Mouse (Mus musculus) MEL-GATA-1-ER (cell line): ENCODE measurements around the gene Cacna1e.

Experiments used
- DNase-seq: peaks from one replicate; pipeline ENCODE4 v3.0.0-alpha.2; 2012; ENCODE audit warnings: low read depth; ENCODE audit errors: extremely low read depth

The Cacna1e gene

DNA sequence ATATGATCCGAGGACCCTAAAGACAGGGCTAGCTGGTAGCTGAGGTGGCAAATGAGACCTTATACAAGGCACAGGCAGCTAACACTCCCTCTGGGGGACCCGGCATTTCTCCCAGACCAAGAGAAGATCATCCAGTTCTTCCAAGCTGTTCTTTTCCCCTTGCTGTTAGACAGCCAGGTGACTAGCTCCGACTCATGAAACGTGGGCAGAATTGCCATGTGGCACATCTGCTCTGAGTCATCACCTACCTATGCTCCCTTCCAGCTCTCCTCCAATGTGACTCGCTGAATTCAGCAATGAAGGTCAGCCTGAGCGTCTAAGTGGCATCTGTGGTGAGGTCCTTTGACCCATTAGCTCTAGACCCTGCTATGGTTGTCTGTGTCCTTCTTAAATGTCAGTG, 355.5 kb downstream of the Cacna1e start:
- DNase-seq, result no peak

DNA sequence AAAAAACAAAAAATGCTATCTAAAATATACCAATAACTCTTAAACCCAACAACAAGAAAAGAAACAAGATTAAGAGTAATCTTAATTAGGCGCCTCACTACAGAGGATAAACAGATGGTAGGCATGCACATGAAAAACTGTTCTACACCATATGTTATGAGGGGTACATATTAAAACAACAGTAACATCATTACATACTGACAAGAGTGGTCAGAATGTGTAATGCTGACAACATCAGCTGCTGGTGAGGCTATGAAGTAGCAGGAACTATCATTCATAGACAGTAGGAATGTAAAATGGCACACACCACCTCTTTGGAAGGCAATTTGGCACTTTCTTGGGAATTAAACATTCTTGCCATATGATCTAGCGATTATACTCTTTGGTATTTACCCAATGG, 363.6 kb downstream of the Cacna1e start:
- DNase-seq, result no peak

DNA sequence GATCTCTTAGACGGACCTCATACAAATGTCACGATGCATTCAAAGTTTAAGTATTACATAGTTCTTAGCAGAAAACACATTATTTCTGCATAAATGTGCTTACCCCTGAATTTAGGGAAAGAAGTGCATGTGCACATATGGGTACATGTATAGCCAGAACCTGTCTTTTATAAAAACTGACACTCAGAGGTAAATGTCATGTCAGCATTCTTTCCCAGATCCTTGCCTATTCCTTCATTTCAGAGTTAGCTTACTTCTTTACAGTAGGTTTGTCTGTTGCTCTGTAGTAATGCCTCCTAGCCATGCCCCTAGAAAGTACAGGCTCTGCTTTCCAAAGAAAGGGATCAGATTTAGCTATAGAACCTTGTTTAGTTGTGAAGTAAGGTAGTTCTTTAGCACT, 369.0 kb downstream of the Cacna1e start:
- no peak for DNase-seq

DNA sequence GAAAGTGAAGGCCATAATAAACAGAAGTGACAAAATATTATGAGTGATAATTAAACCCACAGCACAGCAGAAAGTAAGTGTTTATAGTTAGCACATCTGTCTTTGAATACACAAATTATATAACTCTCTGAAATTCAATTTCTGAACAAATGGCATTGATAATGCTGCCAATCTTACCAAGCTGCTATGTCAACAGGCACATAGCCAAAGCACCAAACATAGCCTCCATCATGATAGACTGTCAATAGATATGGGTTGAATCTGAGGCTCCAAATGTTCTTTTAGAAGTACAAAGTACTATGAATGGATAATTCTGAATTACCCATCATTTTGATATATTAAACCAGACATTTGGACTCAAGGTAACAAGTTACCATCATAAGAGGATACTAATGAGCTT, 372.6 kb downstream of the Cacna1e start:
- DNase-seq, result no peak

DNA sequence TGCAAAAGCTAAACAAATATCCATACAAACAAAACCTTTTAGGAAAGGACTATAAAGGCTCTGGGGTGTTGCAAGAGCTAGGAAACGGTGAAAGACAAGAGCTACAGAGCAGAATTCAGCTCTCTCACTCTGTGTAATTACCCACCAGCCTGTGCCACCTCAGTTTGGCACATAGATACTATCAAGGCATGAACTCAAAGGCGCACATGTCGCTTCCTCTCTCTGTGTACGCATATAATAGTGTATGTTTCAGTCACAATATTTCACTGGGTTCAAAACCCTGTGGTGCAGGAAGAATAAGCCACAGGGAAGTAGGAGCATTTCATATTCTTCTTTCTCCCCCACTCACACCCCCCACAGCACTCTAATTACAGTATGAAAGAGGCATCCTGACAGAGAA, 380.3 kb downstream of the Cacna1e start:
- no peak for DNase-seq

DNA sequence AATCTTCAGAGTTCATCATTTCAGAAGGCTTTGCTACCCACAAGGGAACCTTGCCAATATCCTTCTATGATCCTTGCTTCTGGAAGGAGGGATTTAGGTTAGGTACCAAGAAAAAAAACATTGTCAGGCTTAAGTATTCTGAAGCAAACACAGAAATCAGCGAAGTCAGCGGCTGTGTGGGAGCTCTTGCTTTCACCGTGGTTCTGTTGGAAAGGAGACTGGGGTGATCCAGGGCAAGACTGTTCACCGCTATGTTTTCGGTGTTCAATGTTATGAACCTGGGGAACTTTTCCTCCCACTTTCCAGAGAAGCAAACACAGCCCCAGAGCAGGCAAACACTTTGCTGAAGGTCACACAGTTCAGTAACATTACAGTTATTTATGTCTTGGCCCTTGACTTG, 383.4 kb downstream of the Cacna1e start:
- DNase-seq, result no peak

DNA sequence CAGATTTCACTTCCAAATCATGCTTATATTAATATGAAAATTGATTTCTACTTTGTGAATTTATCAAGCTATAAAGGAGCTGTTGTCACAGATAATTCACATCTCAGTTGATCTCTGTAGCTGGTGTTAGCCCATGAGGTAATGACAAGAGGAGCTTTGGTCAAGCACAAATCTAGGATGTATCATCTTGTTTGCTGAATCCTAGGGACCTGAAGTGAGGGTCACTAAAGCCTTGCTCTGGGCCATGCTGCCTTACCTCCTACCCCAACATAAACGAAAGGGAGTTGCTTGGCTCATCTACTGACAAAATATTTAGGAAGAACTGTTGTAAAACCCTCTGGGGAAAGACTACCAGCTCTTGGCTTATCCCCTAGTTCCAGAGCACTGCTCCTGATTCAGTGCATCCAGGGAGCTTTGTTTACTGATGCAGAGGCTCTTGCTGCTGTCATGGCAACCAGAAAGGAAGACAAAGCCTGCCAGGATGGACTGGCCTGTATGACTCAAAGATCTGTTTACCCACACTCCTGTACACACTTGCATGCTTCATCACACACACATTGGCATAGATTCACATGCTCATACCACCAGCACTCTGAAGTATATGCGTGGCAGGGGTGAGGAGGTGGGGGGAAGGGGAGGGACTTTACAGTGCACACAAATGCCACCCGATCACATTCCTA, 384.0 kb downstream of the Cacna1e start:
- no peak for DNase-seq

DNA sequence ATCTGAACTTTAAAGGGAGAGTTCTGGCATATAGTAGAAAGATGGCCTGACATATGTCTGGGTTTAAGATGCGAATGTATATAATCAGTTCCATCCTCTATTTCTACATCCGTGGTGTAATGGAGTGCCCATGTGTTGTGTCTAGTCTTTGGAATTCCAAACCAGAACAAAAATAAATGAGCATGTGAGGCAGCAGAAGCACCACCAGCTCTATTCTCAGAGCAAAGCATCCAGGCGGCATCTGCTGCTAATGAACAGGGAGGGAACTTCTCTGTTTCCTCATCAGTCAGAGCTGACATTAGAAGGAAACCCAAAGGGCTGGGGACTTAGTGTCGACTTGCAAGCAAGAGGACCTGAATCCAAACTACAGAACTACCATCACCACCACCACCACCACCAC, 385.5 kb downstream of the Cacna1e start:
- no peak for DNase-seq

DNA sequence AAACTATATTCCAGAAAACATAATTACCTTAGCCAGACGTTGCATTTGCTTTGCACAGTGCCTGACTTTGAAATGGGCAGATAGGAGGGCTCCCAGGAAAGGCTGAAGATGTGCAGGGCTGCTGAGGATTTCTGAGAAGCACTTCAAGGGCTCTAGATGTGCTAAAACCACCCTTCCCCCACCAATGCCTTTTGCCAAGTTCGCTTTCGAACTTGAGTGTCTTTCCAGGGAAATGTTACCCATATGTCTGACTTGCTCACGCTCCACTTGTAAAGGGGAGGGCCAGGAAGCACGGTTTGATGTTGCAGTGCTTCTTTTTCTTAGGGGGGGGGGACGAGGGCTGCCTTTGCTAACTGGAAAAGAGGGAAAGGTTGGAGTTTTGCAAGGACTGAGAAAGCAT, 393.2 kb downstream of the Cacna1e start:
- DNase-seq, result no peak

DNA sequence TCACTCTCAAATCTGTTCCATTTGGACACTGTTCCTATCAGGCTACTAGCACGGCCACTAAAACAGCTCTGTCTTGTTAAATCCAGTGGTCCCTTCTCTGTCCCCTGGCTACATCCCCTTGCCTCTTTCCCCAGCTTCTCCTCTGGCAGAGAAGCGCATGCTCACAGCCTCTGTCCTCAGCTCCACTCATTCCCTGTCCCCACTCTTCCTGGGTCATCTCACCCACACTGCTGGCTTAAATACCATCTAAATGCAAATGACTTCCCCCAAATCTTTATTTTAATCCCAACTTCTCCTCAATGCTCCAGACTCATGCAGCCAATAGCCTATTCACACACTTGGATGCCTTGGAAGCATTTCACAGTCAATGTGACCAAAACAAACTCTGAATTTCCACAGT, 407.6 kb downstream of the Cacna1e start:
- DNase-seq, result no peak

DNA sequence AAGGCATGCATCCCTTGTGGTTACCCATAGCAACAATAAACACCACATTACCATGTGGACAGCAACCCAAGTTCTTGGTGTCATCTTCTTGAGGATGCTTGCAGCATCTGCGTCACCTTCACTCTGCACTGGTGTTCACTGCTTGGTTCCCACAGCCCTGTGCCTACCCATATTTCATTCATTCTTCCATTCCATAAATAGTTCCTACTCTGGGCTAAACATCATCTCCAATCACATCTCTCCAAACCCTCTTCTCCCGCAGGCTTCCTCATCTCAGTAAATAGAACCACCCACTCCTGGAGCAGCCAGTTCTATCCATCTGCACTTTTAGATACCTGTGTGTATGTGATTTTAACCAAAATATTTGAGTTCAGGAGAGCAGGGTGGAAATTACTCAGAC, 408.6 kb downstream of the Cacna1e start:
- no peak for DNase-seq

DNA sequence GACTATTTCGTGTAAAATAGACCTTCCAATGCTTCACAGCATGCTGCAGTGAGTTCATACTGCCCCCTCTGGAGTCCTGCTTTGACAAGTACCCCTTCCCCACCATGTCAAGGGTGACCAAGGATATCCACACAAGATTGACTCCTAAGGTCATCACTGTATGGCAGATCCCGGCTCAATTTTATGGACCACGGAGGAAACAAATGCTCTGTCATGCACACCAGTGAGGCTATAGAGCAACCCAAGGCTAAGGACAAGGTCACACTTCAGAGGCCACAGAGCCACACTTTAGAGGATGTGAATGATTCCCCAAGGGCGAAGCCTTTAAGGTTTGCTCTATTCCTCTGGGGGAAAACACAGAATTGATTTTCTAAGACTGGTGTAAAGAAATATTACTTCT, 410.1 kb downstream of the Cacna1e start:
- no peak for DNase-seq

DNA sequence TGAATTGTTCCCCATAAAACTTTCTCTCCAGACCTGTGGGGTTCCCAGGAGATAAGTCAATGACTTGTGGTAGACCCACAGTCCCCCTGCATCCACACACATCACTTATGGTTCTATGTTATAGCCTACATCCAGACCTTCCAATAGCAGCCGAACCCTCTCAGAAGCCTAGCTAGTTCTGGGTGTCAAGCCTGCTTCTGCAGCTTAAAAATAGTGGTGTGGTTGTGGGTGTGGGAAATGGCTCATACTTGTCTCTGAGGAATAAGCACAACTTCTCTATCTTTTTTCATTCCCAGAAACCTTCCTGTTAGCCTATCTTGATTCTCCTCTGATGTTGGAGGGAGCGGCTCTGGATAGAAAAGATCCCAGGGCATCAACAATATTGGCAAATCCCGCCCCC, 417.0 kb downstream of the Cacna1e start:
- no peak for DNase-seq

DNA sequence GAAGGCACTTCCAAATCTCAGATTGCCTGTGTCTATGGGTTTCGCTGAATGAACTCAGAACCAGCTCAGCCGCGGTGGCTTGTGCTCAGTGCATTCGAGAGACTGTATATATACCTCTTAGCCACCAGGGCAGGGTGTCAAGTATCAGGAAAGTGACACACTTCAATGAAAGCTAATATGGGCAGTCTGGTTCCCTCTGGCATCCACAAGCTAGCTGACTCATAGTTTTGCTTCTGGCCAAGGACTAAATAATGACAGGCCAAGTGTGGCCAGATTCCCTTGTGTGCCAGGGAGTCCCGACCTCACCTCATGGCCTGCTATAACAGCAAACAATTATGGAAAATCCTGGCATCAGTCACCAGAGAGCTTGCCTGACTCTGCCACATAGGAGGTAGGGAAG, 422.8 kb downstream of the Cacna1e start:
- no peak for DNase-seq

DNA sequence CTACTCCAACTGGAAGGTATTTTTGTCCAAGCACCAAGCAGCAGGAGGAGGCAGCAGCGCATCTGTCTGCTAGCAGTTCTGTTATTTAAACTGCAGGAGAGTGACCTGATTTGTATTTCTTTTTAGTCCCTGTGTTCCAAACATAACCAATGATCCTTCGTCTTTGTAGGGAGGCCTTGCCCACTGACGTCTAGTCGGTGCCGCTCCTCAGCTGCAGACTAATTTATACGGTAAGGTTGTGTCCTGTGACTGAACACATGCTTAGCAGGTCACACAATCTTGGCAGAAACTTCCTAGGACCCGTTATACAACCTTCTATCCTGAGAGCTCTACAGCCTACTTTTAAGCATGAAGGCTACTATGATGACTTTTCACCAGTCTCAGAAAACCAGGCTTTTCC, 424.2 kb downstream of the Cacna1e start:
- DNase-seq, result no peak

DNA sequence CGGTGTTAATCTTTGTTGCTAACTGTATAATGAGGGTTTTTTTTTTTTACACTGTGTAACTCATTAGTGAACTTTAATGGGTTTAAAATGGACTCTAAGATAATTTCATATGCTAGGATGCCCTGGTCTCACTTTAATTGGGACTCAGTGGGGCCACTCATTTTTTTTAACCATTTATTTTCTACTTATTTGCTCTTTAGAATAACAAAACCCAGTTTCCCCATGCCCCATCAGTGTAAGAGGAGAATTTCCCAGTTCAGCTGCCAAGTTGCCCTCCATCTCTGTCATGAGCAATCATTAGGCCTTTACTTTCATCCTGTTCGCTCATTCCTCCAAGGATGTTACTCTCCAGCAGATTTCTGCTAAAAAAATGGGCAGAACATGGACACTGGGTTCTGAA, 425.7 kb downstream of the Cacna1e start:
- no peak for DNase-seq

DNA sequence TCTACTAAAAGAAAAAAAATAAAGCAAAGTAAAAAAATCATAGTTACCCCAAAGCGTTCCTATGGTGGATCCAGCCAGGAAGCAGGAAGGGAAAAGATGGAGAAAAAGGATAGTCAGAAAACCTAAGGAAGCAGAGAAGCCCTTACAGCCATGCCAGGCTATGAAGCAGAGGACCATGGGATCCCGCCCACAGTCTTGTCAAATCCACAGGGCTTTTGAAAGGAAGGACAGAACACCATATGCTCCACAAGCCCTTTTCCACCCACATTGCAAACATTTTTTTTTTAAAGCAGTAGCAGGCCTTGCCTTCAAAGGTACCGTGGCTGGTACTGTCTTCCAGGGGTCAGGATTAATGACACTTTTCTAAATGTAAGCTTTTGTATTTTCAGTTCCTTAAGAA, 433.5 kb downstream of the Cacna1e start:
- no peak for DNase-seq

DNA sequence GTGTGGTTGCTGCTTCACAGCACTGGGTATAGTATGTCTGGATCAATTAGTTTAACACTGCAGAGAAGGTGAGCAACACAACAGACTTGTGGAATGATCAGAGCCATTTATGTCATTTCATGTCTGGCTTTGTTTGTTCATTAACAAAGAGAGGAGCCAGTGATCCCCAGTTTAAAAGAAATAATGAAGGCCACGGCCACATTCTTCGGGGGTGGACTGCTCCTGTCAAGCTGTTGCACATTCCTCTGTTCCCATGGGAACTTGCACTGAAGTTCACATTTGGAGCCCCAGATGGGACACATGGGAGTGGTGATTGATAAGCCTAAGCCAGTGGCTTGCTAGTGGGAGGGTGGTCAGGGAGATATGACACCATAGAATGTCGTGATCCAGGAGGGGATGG, 437.8 kb downstream of the Cacna1e start:
- DNase-seq, result no peak

DNA sequence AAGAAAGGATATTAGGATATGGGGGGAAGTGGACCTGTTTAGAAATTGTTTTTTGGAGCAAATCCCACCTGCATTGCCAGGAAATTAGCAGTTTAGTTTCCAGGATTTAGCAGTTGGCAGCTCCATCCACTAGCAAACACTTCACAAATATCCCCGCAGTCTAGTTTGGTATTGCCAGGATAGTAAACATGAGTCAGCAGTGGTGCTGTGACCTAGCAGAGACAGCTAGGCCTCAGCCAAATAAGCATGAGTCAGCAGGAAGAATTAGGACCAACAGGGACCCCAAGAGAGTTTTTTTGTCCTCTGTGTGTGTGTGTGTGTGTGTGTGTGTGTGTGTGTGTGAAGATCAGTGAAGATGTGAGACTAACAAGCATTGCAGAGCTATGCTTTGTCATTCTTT, 450.8 kb downstream of the Cacna1e start:
- DNase-seq, result no peak

DNA sequence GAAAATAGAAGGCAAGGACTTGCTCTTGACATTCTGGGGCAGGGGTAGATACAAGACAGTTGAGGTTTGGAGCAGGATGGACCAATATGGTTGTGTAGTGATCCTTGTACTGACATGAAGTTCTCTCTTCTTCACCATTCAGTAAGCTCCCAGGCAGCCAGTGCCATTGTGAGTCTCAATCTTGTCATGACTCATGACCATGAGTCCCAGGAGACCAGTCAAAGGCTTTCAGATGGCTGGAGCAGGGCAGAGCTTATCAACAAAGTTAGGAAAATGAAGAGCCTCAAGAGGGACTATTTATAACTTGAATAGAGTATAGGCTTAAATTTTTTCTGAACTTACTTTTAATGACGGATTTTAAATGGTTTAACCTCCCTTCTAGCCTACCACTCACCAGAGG, 451.2 kb downstream of the Cacna1e start:
- no peak for DNase-seq

DNA sequence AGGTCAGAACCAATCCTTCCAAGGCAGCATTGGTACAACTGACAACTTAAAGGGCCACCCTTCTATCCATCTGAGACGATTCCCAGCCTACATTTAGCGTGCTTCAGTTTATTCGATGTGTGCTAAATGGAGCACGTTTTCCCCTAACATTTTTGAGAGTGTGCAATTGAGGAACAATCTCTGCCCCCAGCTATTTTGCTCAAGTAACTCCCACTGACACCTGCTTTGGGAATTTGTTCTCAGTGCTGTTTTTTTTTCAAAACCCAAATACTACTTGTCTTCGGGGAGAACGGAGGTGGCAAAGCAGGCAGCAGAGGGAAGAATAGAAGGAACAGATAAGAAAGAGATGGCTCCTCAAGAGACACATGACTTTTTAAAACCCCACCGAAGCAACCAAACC, 456.0 kb downstream of the Cacna1e start:
- DNase-seq, result no peak

DNA sequence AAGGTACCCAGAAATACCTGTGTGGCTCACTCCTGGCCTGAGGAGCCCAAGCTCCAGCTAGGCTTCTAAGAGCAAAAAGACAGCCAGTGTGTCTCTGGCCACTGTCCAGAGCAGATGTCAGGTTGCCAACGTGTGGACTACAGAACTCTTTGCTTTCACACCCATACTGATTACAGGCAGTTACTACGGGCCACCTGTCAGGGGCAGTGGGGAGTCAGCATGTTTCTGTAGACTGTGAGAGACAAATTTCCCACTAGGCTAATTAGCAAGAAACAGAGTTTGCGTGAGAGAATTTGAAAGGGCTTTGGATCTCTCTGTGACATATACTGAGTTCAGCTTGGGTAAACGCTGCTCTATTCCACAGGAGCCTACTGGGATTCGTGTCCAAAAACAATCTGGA, 466.0 kb downstream of the Cacna1e start:
- DNase-seq, result no peak

DNA sequence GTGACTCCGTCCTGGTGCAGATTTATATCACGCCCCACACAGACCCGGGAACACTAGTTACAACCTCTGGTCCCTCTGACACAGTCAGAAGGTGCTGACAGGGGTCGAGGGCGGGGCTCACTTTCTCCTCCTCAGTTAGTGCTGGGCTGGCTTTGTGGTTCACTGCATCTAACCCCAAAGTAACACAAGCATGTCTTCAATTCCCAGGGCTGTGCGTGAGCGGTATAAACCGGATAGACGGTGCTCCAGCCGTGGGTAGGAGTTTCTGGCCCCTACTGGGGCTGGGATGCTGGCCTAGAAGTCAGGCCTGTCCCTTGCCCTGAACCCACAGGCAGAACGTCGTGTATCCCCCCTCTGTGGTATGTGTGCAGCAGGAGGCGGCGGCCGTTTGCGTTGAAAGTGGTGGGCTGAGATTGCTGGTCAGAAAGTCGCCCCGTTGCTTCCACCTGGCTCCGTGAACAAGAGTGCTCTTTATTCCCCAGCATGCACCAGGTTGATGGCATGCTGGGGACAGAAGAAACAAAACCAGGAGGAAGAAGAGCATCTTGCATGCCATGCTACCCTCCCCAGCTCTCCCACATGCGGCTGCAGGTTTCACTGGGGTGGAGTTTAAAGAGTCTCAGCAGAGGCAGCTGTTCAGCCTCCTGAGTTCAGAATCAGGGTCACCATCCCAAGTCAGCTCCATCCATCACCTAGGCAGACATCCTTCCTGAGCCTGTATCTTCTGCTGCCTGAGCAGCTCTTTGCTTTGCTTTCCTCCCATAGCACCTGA, 467.7 kb downstream of the Cacna1e start:
- DNase-seq, result no peak
